Mouse (Mus musculus): ENCODE results near the gene Uts2b. TPM values are rescaled to one million over a fixed set of nuclear protein-coding genes. Genes with fewer than 3 reads are reported as not detected.

The Uts2b gene
- polyA plus RNA-seq, 1 experiment from 2014 or later = 12.4 TPM

DNA sequence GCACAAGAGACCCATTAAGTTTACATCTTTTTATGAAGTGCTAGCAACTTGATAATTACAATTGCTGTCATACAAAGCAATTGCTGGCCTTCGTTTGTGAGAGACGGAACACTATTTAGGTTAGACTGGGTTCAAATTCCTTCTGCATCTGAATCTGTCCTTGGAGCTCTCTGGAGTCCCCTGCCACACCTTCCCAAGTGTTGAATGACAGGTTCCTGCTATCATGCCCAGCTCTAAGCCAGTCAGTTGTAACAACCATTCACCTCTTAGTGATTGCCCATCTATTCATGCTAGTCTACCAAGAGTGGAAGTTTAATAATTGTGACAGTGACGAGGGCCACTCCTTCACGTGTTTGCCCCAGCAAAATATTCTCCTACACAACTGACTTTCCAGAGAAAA lies 12.2 kb upstream of the Uts2b start:
- Histone ChIP-seq H3K9ac (no peak overlapping the region), H3K36me3 (replicated peaks; ENCODE audit: control insufficient read depth, insufficient read depth) (no peaks in the 10 kb centered on the region), H3K4me2 (replicated peaks) (no peak overlapping the region), H3K27ac (no peak overlapping the region), H3K27me3 (ENCODE audit: control insufficient read depth, insufficient read depth, low read length) (no peaks in the 10 kb centered on the region), H3K4me3 (replicated peaks; ENCODE audit: low read length) (no peak overlapping the region), H3K9me3 (ENCODE audit: control insufficient read depth, low read length) (no peaks in the 10 kb centered on the region), H3K4me1 (replicated peaks; ENCODE audit: control insufficient read depth, insufficient read depth, low read length) (no peaks in the 10 kb centered on the region)
- DNase-seq (ENCODE audit: low spot score) (no peak), ATAC-seq (ENCODE audit: low FRiP score) (no peak)
- 88% methylated on average over 4 of the region's 4 CpGs for WGBS

DNA sequence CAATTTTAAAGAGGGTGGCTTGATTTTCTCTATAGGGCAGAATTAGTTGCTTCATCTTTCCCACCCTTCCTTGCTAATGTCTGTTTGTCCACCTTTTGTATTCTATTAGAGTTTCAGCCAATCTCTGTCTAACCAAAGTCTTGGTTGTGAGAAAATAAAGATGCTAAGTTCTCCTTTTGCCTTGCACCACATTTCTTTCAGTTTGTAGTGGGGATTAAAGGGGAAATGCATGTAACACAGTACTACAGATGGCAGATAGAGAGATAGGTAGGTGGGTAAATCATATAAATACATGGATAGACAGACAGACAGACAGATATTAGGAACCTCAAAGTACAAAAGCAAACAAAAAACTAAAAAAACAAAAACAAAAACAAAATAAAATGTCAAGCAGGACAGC lies 6.5 kb upstream of the Uts2b start:
- Histone ChIP-seq H3K27me3 (ENCODE audit: control insufficient read depth, insufficient read depth, low read length) (no peaks in the 10 kb centered on the region), H3K36me3 (replicated peaks; ENCODE audit: control insufficient read depth, insufficient read depth) (no peaks in the 10 kb centered on the region), H3K4me2 (replicated peaks) (no peak overlapping the region), H3K4me3 (replicated peaks; ENCODE audit: low read length) (no peak overlapping the region), H3K9me3 (ENCODE audit: control insufficient read depth, low read length) (no peaks in the 10 kb centered on the region), H3K9ac (no peak overlapping the region), H3K4me1 (replicated peaks; ENCODE audit: control insufficient read depth, insufficient read depth, low read length) (no peaks in the 10 kb centered on the region), H3K27ac (no peak overlapping the region)
- no peak for ATAC-seq (ENCODE audit: low FRiP score)
- no peak for DNase-seq (ENCODE audit: low spot score)

DNA sequence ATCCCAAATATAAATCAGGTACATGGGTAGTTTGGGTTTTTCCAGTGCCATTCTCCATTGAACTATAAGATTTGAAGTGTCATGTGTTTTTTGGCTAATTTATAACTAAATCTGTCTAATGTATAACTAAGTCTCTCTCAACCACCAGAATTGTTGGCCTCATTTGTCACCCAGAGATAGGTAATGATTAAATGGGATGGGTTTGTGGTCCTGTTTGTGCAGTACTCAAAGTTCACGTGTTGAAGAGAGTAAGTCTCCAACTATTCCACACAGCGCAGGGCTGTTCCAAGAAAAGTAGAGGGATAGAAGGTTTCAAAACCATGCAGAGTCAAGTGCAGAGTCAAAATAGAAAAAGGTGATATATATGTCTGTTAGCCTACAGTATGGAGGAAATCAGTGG lies 5.3 kb upstream of the Uts2b start:
- no peak overlapping the region for H3K9ac ChIP-seq
- DNase-seq (ENCODE audit: low spot score) (no peak), ATAC-seq (ENCODE audit: low FRiP score) (no peak)
- no peaks in the 10 kb centered on the region for H3K27me3 ChIP-seq (ENCODE audit: control insufficient read depth, insufficient read depth, low read length)
- no peaks in the 10 kb centered on the region for H3K4me1 ChIP-seq (replicated peaks; ENCODE audit: control insufficient read depth, insufficient read depth, low read length)
- no peaks in the 10 kb centered on the region for H3K9me3 ChIP-seq (ENCODE audit: control insufficient read depth, low read length)
- no peak overlapping the region for H3K4me2 ChIP-seq (replicated peaks)
- no peak overlapping the region for H3K27ac ChIP-seq
- H3K36me3 ChIP-seq (replicated peaks; ENCODE audit: control insufficient read depth, insufficient read depth) = no peaks in the 10 kb centered on the region
- H3K4me3 ChIP-seq (replicated peaks; ENCODE audit: low read length) = no peak overlapping the region
- 76% methylated on average over 2 of the region's 2 CpGs for WGBS

DNA sequence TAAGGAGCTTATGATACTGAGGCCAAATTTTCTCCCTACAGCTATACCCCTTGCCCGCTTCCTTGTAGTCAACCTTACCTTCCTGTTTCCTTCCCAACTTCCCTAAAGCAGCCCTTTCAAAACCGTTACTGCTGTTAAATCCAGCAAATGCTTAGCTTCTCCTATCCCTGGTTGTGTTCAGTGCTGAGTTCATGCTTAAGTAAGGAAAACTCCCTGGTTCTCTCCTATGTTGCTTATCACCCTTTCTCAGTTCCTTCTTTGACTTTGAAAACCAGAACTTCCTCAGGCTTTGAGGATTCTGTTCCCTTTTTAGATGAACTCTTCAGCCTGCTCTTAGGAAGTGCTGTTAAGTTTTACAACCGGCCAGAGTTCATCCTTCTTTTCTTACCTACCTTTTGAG lies 4.1 kb upstream of the Uts2b start:
- H3K4me1 ChIP-seq (replicated peaks; ENCODE audit: control insufficient read depth, insufficient read depth, low read length) = no peaks in the 10 kb centered on the region
- H3K9ac ChIP-seq = no peak overlapping the region
- no peak for DNase-seq (ENCODE audit: low spot score)
- H3K9me3 ChIP-seq (ENCODE audit: control insufficient read depth, low read length) = no peaks in the 10 kb centered on the region
- no peak overlapping the region for H3K4me2 ChIP-seq (replicated peaks)
- WGBS = 82% methylated on average over 3 of the region's 3 CpGs
- no peak for ATAC-seq (ENCODE audit: low FRiP score)
- no peak overlapping the region for H3K27ac ChIP-seq
- H3K4me3 ChIP-seq (replicated peaks; ENCODE audit: low read length) = no peak overlapping the region
- H3K36me3 ChIP-seq (replicated peaks; ENCODE audit: control insufficient read depth, insufficient read depth) = no peaks in the 10 kb centered on the region
- H3K27me3 ChIP-seq (ENCODE audit: control insufficient read depth, insufficient read depth, low read length) = no peaks in the 10 kb centered on the region

DNA sequence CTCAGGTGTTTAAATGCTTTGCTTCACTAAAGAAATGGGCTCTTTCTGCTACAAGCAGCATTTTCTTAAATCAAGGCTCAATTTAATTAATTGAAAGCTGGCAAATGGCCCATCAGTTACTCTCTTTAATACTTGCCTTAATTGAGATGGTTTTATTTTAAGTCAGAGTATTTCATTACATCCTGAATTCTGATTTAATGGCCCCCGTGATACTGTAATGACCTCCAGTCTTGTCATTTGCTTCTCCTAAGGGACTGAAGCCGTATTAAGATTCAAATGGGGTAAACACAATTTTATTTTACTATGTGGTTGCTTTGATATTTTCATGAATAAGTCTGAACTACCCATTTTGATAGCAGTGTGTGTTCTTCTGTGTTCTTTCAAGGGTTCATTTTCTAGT lies 661 bp upstream of the Uts2b start:
- Histone ChIP-seq H3K27me3 (ENCODE audit: control insufficient read depth, insufficient read depth, low read length) (no peaks in the 10 kb centered on the region), H3K9ac (no peak overlapping the region), H3K4me2 (replicated peaks) (no peak overlapping the region), H3K27ac (no peak overlapping the region), H3K9me3 (ENCODE audit: control insufficient read depth, low read length) (no peaks in the 10 kb centered on the region), H3K4me3 (replicated peaks; ENCODE audit: low read length) (no peak overlapping the region), H3K36me3 (replicated peaks; ENCODE audit: control insufficient read depth, insufficient read depth) (no peaks in the 10 kb centered on the region), H3K4me1 (replicated peaks; ENCODE audit: control insufficient read depth, insufficient read depth, low read length) (no peaks in the 10 kb centered on the region)
- DNase-seq (ENCODE audit: low spot score) (no peak), ATAC-seq (ENCODE audit: low FRiP score) (no peak)
- WGBS = 64% methylated on average over 2 of the region's 2 CpGs

DNA sequence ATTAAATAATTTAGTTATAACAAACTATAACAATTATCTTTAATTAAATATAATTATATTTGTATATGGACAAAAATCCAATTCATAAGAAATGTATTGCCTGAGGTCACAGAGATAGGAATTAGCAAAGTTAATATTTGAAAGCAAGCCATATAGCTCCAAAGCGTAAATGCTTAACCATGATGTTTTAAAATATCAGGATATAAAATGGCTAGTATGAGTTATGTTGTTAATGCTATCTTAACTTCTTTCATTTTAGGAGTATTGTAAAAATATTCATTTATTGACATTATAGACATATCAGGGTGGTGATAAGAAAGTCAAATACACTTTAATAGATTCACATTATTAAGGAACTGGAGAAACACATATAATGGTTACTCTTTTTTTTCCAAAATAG lies 10.0 kb downstream of the Uts2b start:
- Histone ChIP-seq H3K9ac (no peak overlapping the region), H3K27ac (no peak overlapping the region), H3K4me3 (replicated peaks; ENCODE audit: low read length) (no peak overlapping the region), H3K27me3 (ENCODE audit: control insufficient read depth, insufficient read depth, low read length) (no peaks in the 10 kb centered on the region), H3K4me1 (replicated peaks; ENCODE audit: control insufficient read depth, insufficient read depth, low read length) (no peaks in the 10 kb centered on the region), H3K36me3 (replicated peaks; ENCODE audit: control insufficient read depth, insufficient read depth) (no peaks in the 10 kb centered on the region), H3K4me2 (replicated peaks) (no peak overlapping the region), H3K9me3 (ENCODE audit: control insufficient read depth, low read length) (no peaks in the 10 kb centered on the region)
- ATAC-seq (ENCODE audit: low FRiP score) (no peak), DNase-seq (ENCODE audit: low spot score) (no peak)
- 95% methylated on average over 1 of the region's 1 CpGs for WGBS

DNA sequence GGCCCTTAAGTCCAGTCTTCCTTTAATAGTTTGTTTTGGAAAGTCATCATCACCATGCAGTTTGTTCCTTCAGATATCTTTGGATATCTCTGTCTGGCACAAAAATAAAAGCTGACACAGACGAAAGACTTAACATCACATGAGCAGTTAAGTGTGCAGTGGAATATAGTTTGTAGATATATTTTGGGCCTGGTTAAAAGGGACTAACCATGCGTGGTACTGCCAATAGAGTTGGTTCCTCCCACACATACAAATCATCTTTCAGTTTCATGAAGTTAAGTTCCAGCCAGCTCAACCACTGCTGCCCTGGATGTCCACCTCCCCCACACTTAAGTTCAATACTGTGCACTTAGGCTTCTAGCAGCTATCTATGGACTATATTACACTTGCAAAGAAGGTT lies 15.6 kb downstream of the Uts2b start:
- H3K4me2 ChIP-seq (replicated peaks) = no peak overlapping the region
- no peak for DNase-seq (ENCODE audit: low spot score)
- H3K27me3 ChIP-seq (ENCODE audit: control insufficient read depth, insufficient read depth, low read length) = no peaks in the 10 kb centered on the region
- no peak overlapping the region for H3K4me3 ChIP-seq (replicated peaks; ENCODE audit: low read length)
- H3K9me3 ChIP-seq (ENCODE audit: control insufficient read depth, low read length) = no peaks in the 10 kb centered on the region
- no peak for ATAC-seq (ENCODE audit: low FRiP score)
- no peak overlapping the region for H3K9ac ChIP-seq
- H3K4me1 ChIP-seq (replicated peaks; ENCODE audit: control insufficient read depth, insufficient read depth, low read length) = no peaks in the 10 kb centered on the region
- no peaks in the 10 kb centered on the region for H3K36me3 ChIP-seq (replicated peaks; ENCODE audit: control insufficient read depth, insufficient read depth)
- 85% methylated on average over 2 of the region's 2 CpGs for WGBS
- H3K27ac ChIP-seq = no peak overlapping the region

DNA sequence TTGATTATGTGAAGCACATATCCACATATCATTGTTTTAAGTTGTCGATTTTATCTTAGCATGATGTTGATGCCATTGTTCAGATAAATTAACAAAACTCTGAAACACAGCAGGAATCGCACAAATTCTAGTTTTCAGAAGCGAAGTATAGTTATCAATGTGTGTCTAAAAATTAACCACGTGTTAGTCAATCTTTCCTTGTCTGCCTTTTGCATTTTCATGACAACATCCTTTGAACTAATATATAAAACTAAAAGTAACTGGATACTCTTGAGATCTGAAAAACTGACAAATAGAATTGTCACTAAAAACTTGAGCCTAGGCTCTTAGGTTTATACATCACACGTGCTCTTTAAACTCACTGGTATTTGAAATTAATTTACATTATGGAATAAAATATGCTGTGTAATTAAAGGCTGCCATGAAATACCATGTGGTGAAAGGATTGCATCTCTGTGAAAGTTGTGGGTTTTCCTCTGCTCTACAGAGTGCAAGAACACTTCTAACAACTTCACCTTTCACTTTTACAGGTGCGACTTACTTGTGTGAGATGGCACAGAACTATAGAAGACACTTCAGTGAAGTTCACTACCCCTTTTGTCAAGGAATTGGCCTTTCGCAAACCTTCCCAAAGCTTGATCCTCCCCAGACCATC lies 20.0 kb downstream of the Uts2b start:
- H3K4me1 ChIP-seq (replicated peaks; ENCODE audit: control insufficient read depth, insufficient read depth, low read length) = no peaks in the 10 kb centered on the region
- no peak overlapping the region for H3K27ac ChIP-seq
- H3K9ac ChIP-seq = no peak overlapping the region
- ATAC-seq (ENCODE audit: low FRiP score) (no peak), DNase-seq (ENCODE audit: low spot score) (no peak)
- H3K9me3 ChIP-seq (ENCODE audit: control insufficient read depth, low read length) = no peaks in the 10 kb centered on the region
- 90% methylated on average over 7 of the region's 7 CpGs for WGBS
- no peaks in the 10 kb centered on the region for H3K36me3 ChIP-seq (replicated peaks; ENCODE audit: control insufficient read depth, insufficient read depth)
- H3K4me3 ChIP-seq (replicated peaks; ENCODE audit: low read length) = no peak overlapping the region
- H3K27me3 ChIP-seq (ENCODE audit: control insufficient read depth, insufficient read depth, low read length) = no peaks in the 10 kb centered on the region
- H3K4me2 ChIP-seq (replicated peaks) = no peak overlapping the region

DNA sequence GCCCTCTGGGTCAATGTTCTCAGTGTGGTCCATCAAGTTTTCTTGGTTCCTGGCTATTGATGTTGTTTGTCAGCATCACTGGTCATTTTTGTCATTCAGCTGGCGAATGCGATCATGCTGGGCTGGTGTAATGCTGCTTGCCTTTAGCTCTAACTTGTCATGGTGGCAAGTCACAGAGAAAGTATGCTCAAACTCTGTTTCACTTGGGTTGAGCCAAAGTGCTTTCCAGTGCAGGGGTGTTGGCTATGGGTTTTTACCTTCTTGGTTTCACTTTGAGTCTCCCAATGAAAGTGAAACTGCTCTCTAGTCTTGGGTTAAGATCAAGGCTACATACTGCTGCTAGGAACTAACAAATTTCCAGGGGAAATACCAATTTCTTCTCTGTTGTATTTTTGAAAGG lies 20.8 kb downstream of the Uts2b start:
- H3K27me3 ChIP-seq (ENCODE audit: control insufficient read depth, insufficient read depth, low read length) = no peaks in the 10 kb centered on the region
- no peak overlapping the region for H3K27ac ChIP-seq
- no peaks in the 10 kb centered on the region for H3K4me1 ChIP-seq (replicated peaks; ENCODE audit: control insufficient read depth, insufficient read depth, low read length)
- ATAC-seq (ENCODE audit: low FRiP score) = no peak
- H3K36me3 ChIP-seq (replicated peaks; ENCODE audit: control insufficient read depth, insufficient read depth) = no peaks in the 10 kb centered on the region
- H3K4me3 ChIP-seq (replicated peaks; ENCODE audit: low read length) = no peak overlapping the region
- 92% methylated on average over 2 of the region's 2 CpGs for WGBS
- DNase-seq (ENCODE audit: low spot score) = no peak
- no peaks in the 10 kb centered on the region for H3K9me3 ChIP-seq (ENCODE audit: control insufficient read depth, low read length)
- H3K4me2 ChIP-seq (replicated peaks) = no peak overlapping the region
- no peak overlapping the region for H3K9ac ChIP-seq

DNA sequence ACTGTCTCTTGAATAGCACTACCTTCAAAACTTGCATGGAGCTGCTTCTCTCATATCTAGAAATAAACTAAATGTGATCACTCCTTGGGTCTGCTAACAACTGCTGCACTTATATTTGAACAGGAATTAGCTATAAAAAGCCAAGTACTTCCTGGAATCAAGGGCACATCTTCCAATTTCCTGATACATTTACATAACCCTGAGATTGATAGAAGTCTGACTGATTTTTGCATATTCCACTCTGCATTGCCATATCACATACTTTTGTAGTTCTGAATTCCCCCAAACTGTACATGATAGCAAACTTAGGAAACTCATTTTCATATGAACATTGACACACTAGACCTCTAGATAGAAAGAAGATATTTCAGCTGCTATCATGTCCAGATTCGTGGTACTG lies 21.7 kb downstream of the Uts2b start:
- H3K4me3 ChIP-seq (replicated peaks; ENCODE audit: low read length) = no peak overlapping the region
- no peaks in the 10 kb centered on the region for H3K36me3 ChIP-seq (replicated peaks; ENCODE audit: control insufficient read depth, insufficient read depth)
- no peaks in the 10 kb centered on the region for H3K9me3 ChIP-seq (ENCODE audit: control insufficient read depth, low read length)
- ATAC-seq (ENCODE audit: low FRiP score) (no peak), DNase-seq (ENCODE audit: low spot score) (no peak)
- WGBS = 90% methylated on average over 1 of the region's 1 CpGs
- H3K4me2 ChIP-seq (replicated peaks) = no peak overlapping the region
- no peaks in the 10 kb centered on the region for H3K27me3 ChIP-seq (ENCODE audit: control insufficient read depth, insufficient read depth, low read length)
- H3K27ac ChIP-seq = no peak overlapping the region
- no peak overlapping the region for H3K9ac ChIP-seq
- H3K4me1 ChIP-seq (replicated peaks; ENCODE audit: control insufficient read depth, insufficient read depth, low read length) = no peaks in the 10 kb centered on the region
